Mouse (Mus musculus) intestine, embryonic 16.5 days (tissue): ENCODE measurements at regions not wholly inside any gene's neighbourhood (a gene's known extent, or its start where the extent isn't known, plus 50 kb on each side); places are given as distances from the start of the nearest gene placed in this dataset.
"Not testable (repeated sequence)": the region's sequence is repeated elsewhere in the genome, so short reads cannot be mapped to it uniquely, and the experiment has no call there.

ENCODE experiments used
- ATAC-seq: fragments of 200-750 bp; cut with Nextera tagmentation; 2 replicates; pipeline ENCODE4 v1.8.0; 2017; ENCODE audit warnings: moderate TSS enrichment, moderate library complexity
- H3K27ac ChIP-seq: fragments of 300-500 bp; sonication (generic); 2 replicates; pipeline ENCODE4 v1.5.1; 2014; ENCODE audit warnings: mild to moderate bottlenecking, low read length
- H3K27me3 ChIP-seq: fragments of 300-500 bp; sonication (generic); replicated peaks from 2 replicates; pipeline ENCODE4 v1.6.1; 2014; ENCODE audit warnings: low read length, control low read depth, mixed read lengths; ENCODE audit not compliant: control insufficient read depth, insufficient read depth
- H3K36me3 ChIP-seq: fragments of 300-500 bp; sonication (generic); 2 replicates; pipeline ENCODE4 v1.6.1; 2014; ENCODE audit warnings: low read length, control low read depth; ENCODE audit not compliant: control insufficient read depth, insufficient read depth
- H3K4me1 ChIP-seq: fragments of 300-500 bp; sonication (generic); 2 replicates; pipeline ENCODE4 v1.6.1; 2014; ENCODE audit warnings: low read length, control low read depth, mixed read lengths; ENCODE audit not compliant: control insufficient read depth, insufficient read depth
- H3K4me2 ChIP-seq: fragments of 300-500 bp; sonication (generic); 2 replicates; pipeline ENCODE4 v1.6.1; 2014; ENCODE audit warnings: low read depth, low read length, control low read depth
- H3K4me3 ChIP-seq: fragments of 300-500 bp; sonication (generic); 2 replicates; pipeline ENCODE4 v1.5.1; 2014; ENCODE audit warnings: mild to moderate bottlenecking, low read length
- H3K9ac ChIP-seq: fragments of 300-500 bp; sonication (generic); 2 replicates; pipeline ENCODE4 v1.6.1; 2014; ENCODE audit warnings: low read depth, low read length
- H3K9me3 ChIP-seq: fragments of 300-500 bp; sonication (generic); 2 replicates; pipeline ENCODE4 v1.6.1; 2016; ENCODE audit warnings: low read length, control low read depth; ENCODE audit not compliant: control insufficient read depth
- WGBS: fragments of 180-500 bp; shearing (Covaris S2); extraction: QIAGEN DNeasy Blood & Tissue Kit; methylation state at CpG from one replicate; pipeline ENCODE4 v1.1.7; 2014; 5-methylcytosine and 5-hydroxymethylcytosine counted together

DNA sequence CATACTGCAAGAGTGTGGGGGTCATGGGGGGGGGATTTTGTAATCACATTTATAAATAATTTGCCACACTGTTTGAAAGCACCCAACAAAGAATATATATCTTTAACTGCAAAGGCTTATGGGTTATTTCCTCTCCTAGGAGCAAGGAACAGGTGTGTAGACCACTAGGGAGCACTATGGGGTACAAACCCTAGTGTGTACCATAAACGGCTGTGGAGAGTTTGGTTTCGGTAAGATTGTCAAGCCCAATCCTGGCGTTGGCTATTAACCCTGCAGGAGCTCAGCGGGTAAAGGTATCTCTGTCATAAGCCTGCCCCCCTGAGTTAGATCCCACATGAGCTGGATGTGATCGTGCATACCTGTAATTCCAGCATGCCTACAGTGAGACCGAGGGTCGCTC is 71.0 kb upstream of the Nt5e start:
- Histone ChIP-seq H3K9me3 (no peaks in the 10 kb centered on the region), H3K9ac (no peak overlapping the region), H3K27me3 (no peaks in the 10 kb centered on the region), H3K27ac (no peak overlapping the region), H3K4me3 (no peak overlapping the region), H3K36me3 (no peaks in the 10 kb centered on the region), H3K4me1 (no peaks in the 10 kb centered on the region), H3K4me2 (no peak overlapping the region)
- ATAC-seq, result no peak
- WGBS, result 74% methylated on average over 7 of the region's 7 CpGs

GRCm38 (mm10) chr9:88259627-88260026 is 67.4 kb upstream of the Nt5e start:
- 83% methylated on average over 4 of the region's 4 CpGs for WGBS
- H3K9ac ChIP-seq, result no peak overlapping the region

GRCm38 (mm10) chr9:88260072-88260635 is 66.8 kb upstream of the Nt5e start:
- ATAC-seq, result peak; percentile 94
- Histone ChIP-seq H3K27me3 (no peaks in the 10 kb centered on the region), H3K4me3 (no peak overlapping the region), H3K4me2 (no peak overlapping the region), H3K27ac (no peak overlapping the region), H3K36me3 (no peaks in the 10 kb centered on the region), H3K4me1 (no peaks in the 10 kb centered on the region), H3K9me3 (no peaks in the 10 kb centered on the region), H3K9ac (no peak overlapping the region)
- WGBS, result 38% methylated on average over 2 of the region's 2 CpGs

More at GRCm38 (mm10) chr9:88259627-88260026, 67.4 kb upstream of the Nt5e start:
- no peaks in the 10 kb centered on the region for H3K4me1 ChIP-seq
- no peak overlapping the region for H3K4me3 ChIP-seq
- H3K27me3 ChIP-seq, result no peaks in the 10 kb centered on the region
- H3K4me2 ChIP-seq, result no peak overlapping the region
- no peak overlapping the region for H3K27ac ChIP-seq
- peak; percentile 40; the same call in 1 of the 2 replicates for ATAC-seq
- no peaks in the 10 kb centered on the region for H3K36me3 ChIP-seq
- no peaks in the 10 kb centered on the region for H3K9me3 ChIP-seq

- Histone ChIP-seq H3K9me3 (no peaks in the 10 kb centered on the region), H3K27me3 (no peaks in the 10 kb centered on the region), H3K4me2 (no peak overlapping the region), H3K4me1 (no peaks in the 10 kb centered on the region), H3K27ac (no peak overlapping the region), H3K4me3 (no peak overlapping the region), H3K9ac (no peak overlapping the region), H3K36me3 (no peaks in the 10 kb centered on the region)
- ATAC-seq, result 0 out of 2 replicates have a peak, but pooled peaks have one; percentile 31
- 66% methylated on average over 3 of the region's 3 CpGs for WGBS
These were observed 64.5 kb upstream of the Nt5e start for GRCm38 (mm10) chr9:88262461-88262860.

DNA sequence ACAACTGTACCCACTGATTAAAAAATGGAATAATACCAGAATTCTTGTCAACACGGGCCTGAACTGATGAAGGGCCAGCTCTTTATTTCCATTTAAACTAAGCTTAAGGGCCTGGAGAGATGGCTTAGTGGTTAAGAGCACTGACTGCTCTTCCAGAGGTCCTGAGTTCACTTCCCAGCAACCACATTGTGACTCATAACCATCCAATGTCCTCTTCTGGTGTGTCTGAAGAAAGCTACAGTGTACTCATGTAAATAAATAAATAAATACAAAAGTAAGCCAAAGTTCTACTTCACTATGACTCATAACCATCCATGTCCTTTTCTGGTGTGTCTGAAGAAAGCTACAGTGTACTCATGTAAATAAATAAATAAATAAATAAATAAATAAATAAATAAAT is 60.7 kb upstream of the Nt5e start:
- not testable (repeated sequence) for H3K27me3 ChIP-seq, H3K9me3 ChIP-seq, H3K4me3 ChIP-seq, ATAC-seq, H3K36me3 ChIP-seq, H3K4me1 ChIP-seq, H3K27ac ChIP-seq, H3K9ac ChIP-seq, H3K4me2 ChIP-seq
- 82% methylated on average over 1 of the region's 1 CpGs for WGBS

DNA sequence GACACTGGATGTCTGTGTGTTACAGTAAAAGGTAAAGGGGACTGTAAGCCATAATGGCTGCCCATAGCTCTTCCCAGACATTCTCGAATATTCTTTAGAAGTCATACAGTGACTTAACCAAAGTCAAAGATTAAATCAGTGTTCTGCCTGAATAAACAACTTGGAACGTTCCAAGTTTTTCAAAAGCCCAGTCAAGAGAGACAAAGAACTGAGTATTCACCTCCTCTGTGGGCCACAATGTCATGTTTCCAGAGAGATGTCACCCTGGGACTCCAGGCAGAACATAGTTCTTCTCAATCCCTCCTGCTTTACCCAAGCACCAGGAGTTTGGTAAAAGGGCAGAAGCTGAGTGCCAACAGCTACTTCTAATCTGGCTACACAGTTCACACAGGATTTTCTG is 58.2 kb upstream of the Nt5e start:
- no peak for ATAC-seq
- WGBS, result 75% methylated on average over 2 of the region's 2 CpGs
- no peaks in the 10 kb centered on the region for H3K27me3 ChIP-seq
- H3K4me3 ChIP-seq, result no peak overlapping the region
- H3K4me1 ChIP-seq, result no peaks in the 10 kb centered on the region
- H3K9me3 ChIP-seq, result no peaks in the 10 kb centered on the region
- H3K27ac ChIP-seq, result no peak overlapping the region
- no peak overlapping the region for H3K4me2 ChIP-seq
- no peak overlapping the region for H3K9ac ChIP-seq
- no peaks in the 10 kb centered on the region for H3K36me3 ChIP-seq

GRCm38 (mm10) chr9:88269216-88269615 is 57.8 kb upstream of the Nt5e start:
- Histone ChIP-seq H3K9me3 (no peaks in the 10 kb centered on the region), H3K9ac (no peak overlapping the region), H3K36me3 (no peaks in the 10 kb centered on the region), H3K4me1 (no peaks in the 10 kb centered on the region), H3K4me2 (no peak overlapping the region), H3K27ac (no peak overlapping the region), H3K27me3 (no peaks in the 10 kb centered on the region), H3K4me3 (no peak overlapping the region)
- ATAC-seq, result no peak
- 92% methylated on average over 5 of the region's 5 CpGs for WGBS

- no peaks in the 10 kb centered on the region for H3K36me3 ChIP-seq
- H3K4me1 ChIP-seq, result no peaks in the 10 kb centered on the region
- no peak overlapping the region for H3K4me2 ChIP-seq
- no peak overlapping the region for H3K27ac ChIP-seq
- no peak overlapping the region for H3K9ac ChIP-seq
- no peak overlapping the region for H3K4me3 ChIP-seq
- H3K27me3 ChIP-seq, result no peaks in the 10 kb centered on the region
- no peaks in the 10 kb centered on the region for H3K9me3 ChIP-seq
- 41% methylated on average over 1 of the region's 1 CpGs for WGBS
- ATAC-seq, result no peak
These were observed 56.2 kb upstream of the Nt5e start for GRCm38 (mm10) chr9:88270836-88271235.

GRCm38 (mm10) chr9:88273304-88273703 is 53.7 kb upstream of the Nt5e start:
- H3K4me1 ChIP-seq, result no peaks in the 10 kb centered on the region
- no peak overlapping the region for H3K4me2 ChIP-seq
- no peaks in the 10 kb centered on the region for H3K9me3 ChIP-seq
- H3K36me3 ChIP-seq, result no peaks in the 10 kb centered on the region
- WGBS, result 82% methylated on average over 4 of the region's 4 CpGs
- no peak for ATAC-seq
- H3K4me3 ChIP-seq, result no peak overlapping the region
- H3K27me3 ChIP-seq, result no peaks in the 10 kb centered on the region
- no peak overlapping the region for H3K27ac ChIP-seq
- no peak overlapping the region for H3K9ac ChIP-seq

DNA sequence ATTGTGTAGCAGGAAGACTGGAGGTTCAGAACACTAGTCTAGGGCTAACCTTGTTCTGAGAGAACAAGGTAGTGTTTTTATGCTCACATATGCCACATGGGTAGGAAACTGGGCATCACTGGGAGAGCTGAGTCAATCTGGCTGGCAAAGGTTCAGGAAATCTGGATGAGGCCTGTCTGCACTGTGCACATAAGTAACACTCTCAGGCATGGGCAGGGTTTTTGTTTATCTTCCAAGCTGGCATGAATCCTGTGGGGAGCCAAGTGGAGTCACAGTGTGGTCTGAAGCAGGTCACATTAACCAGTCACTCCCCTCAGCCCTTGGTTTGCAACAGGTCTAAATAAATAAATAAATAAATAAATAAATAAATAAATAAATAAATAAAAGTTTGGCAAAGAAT is 53.0 kb upstream of the Nt5e start:
- peak; percentile 47; the same call in 1 of the 2 replicates for ATAC-seq
- Histone ChIP-seq H3K36me3 (no peaks in the 10 kb centered on the region), H3K27me3 (no peaks in the 10 kb centered on the region), H3K27ac (peak overlapping the region; percentile 78), H3K9ac (no peak overlapping the region), H3K4me1 (no peaks in the 10 kb centered on the region), H3K9me3 (no peaks in the 10 kb centered on the region), H3K4me2 (no peak overlapping the region; the same call in 1 of the 2 replicates), H3K4me3 (no peak overlapping the region)
